Mouse (Mus musculus) kidney, embryonic 15.5 days (tissue): ENCODE data around the gene Fpr1. TPM values are rescaled to one million over a fixed set of nuclear protein-coding genes. Genes with fewer than 3 reads are reported as not detected.
A peak's percentile ranks its signal among the peaks of the same experiment; 100 is the strongest.
"Not testable (repeated sequence)": the region's sequence is repeated elsewhere in the genome, so short reads cannot be mapped to it uniquely, and the experiment has no call there.

Source experiments
- ATAC-seq: fragments of 200-750 bp; cut with Nextera tagmentation; replicated peaks from 2 replicates; pipeline ENCODE4 v1.8.0; 2017; ENCODE audit warnings: moderate TSS enrichment; ENCODE audit not compliant: low FRiP score
- H3K27ac ChIP-seq: fragments of 300-500 bp; sonication (generic); 2 replicates; pipeline ENCODE4 v1.5.1; 2015; ENCODE audit warnings: mild to moderate bottlenecking, inconsistent platforms
- H3K27me3 ChIP-seq: fragments of 300-500 bp; sonication (generic); 2 replicates; pipeline ENCODE4 v1.6.1; 2015; ENCODE audit warnings: inconsistent platforms
- H3K36me3 ChIP-seq: fragments of 300-500 bp; sonication (generic); 2 replicates; pipeline ENCODE4 v1.6.1; 2015; ENCODE audit warnings: inconsistent platforms
- H3K4me1 ChIP-seq: fragments of 300-500 bp; sonication (generic); 2 replicates; pipeline ENCODE4 v1.6.1; 2015; ENCODE audit warnings: inconsistent platforms
- H3K4me2 ChIP-seq: fragments of 300-500 bp; sonication (generic); 2 replicates; pipeline ENCODE4 v1.6.1; 2015; ENCODE audit warnings: moderate library complexity, mild to moderate bottlenecking, inconsistent platforms
- H3K4me3 ChIP-seq: fragments of 300-500 bp; sonication (generic); replicated peaks from 2 replicates; pipeline ENCODE4 v1.5.1; 2015; ENCODE audit warnings: mild to moderate bottlenecking, inconsistent platforms
- H3K9ac ChIP-seq: fragments of 300-500 bp; sonication (generic); 2 replicates; pipeline ENCODE4 v1.6.1; 2015; ENCODE audit warnings: mild to moderate bottlenecking, inconsistent platforms
- H3K9me3 ChIP-seq: fragments of 300-500 bp; sonication (generic); replicated peaks from 2 replicates; pipeline ENCODE4 v1.6.1; 2016; ENCODE audit warnings: inconsistent platforms
- WGBS: fragments of 180-500 bp; shearing (Covaris S2); methylation state at CpG from one replicate; pipeline ENCODE4 v1.1.7; 2015; ENCODE audit warnings: mixed read lengths; 5-methylcytosine and 5-hydroxymethylcytosine counted together
- polyA plus RNA-seq: library from polyadenylated mRNA; unstranded; fragments of >200 nt; fragmentation: Nextera tagmentation; extraction: Ambion mirVana; gene quantifications from 2 replicates; pipeline ENCODE4 v1.2.1, GENCODE M21; 2015

Gene Fpr1
- polyA plus RNA-seq, 1 experiment from 2014 or later, result 0.73 TPM

DNA sequence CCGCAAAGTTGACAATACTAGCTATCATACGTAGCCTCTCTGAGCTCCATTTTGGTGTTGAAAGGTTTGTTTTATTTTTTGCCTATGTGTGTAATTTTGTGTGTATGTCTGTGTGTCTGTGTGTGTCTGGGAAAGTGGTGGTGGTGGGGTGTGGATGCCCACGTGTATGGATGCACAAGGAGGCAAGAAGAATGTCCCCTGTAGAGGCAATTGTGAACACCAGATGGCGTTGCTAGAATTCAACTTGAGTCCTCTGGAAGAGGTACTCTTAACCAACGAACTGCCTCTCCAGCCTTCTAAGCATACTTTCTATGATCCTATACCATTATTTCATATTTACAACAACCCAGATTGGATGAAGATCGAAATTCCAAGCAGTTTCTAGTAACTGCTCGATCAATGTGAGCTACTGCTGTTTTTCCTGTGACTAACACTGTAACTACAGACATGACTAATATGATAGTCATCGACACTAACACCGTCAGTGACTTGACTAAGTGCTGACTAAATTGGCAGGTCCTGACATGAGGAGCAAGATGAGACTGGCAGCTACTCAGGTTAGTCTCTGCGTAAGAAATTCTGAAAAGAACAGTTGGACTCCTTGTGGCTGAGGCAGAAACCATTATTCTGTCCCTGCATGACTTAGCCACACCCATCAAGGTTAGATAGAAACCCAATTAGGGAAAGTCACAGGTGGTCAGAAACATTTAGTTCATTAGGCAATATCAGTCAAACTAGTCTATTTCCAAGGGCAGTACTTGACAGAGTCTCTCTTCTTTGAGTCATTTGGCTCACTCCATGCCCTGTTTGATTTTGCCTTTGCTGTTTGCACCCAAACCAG lies 38.3 kb downstream of the Fpr1 start:
- Histone ChIP-seq H3K36me3 (peaks cover 30% of the 10 kb centered on the region), H3K9me3 (no peaks in the 10 kb centered on the region), H3K4me3 (no peak overlapping the region), H3K9ac (no peak overlapping the region), H3K4me2 (no peak overlapping the region), H3K4me1 (peaks cover 5% of the 10 kb centered on the region), H3K27me3 (peaks cover 11% of the 10 kb centered on the region), H3K27ac (no peak overlapping the region)
- no peak for ATAC-seq
- WGBS, result 74% methylated on average over 10 of the region's 10 CpGs

GRCm38 (mm10) chr17:17844606-17845005 lies 39.1 kb downstream of the Fpr1 start:
- 83% methylated on average over 3 of the region's 3 CpGs for WGBS
- not testable (repeated sequence) for ATAC-seq

DNA sequence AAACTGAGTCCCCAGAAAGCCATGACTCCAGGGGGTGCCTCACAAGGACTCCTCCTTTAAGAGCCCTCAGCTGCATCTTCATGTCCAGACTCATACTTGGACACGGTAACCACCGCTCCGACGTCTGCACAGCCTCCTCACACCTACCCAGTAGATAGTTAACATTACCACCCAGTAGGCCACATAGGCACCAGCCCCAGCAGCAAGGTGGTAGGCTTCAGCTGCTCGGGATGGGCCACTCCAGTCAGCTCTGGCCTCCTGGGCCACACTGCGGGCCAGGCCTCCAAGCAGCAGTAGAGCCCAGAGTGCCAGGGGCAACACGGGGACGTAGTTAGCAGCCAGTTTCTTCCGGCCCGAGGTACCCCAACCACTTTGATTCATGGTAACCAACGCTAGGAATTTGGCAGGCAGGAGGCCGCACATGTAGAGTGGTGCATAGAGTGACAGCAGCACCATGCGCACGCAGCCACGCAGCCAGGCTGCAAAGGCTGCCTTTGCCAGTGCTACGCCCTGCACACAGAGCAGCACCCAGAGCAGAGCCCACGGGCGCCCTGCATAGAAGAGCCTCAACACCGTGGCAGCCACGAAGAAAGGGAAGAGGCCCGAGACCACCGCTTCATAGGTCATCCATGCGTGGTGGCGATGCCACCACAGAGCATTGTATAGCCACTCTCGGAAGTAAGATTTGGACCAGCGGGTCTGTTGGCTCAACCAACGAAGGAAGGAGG lies 40.0 kb downstream of the Fpr1 start:
- WGBS, result 75% methylated on average over 27 of the region's 27 CpGs
- ATAC-seq, result peak; percentile 37; the same call in 1 of the 2 replicates
- no peak overlapping the region for H3K9ac ChIP-seq

More at GRCm38 (mm10) chr17:17844606-17845005, 39.1 kb downstream of the Fpr1 start:
- H3K4me3 ChIP-seq, H3K4me1 ChIP-seq, H3K27ac ChIP-seq, H3K4me2 ChIP-seq, H3K27me3 ChIP-seq, H3K9ac ChIP-seq, H3K9me3 ChIP-seq: not testable (repeated sequence)
- peaks cover 38% of the 10 kb centered on the region for H3K36me3 ChIP-seq

GRCm38 (mm10) chr17:17840796-17841195 lies 42.9 kb downstream of the Fpr1 start:
- Histone ChIP-seq H3K4me2 (no peak overlapping the region), H3K4me1 (peaks cover 29% of the 10 kb centered on the region), H3K4me3 (no peak overlapping the region), H3K27me3 (no peaks in the 10 kb centered on the region), H3K36me3 (peaks cover 51% of the 10 kb centered on the region), H3K27ac (no peak overlapping the region), H3K9ac (no peak overlapping the region), H3K9me3 (no peaks in the 10 kb centered on the region)
- WGBS, result 89% methylated on average over 7 of the region's 7 CpGs
- ATAC-seq, result no peak

More for the DNA sequence above, 40.0 kb downstream of the Fpr1 start:
- Histone ChIP-seq H3K4me3 (no peak overlapping the region), H3K4me1 (peaks cover 7% of the 10 kb centered on the region; the same call in 1 of the 2 replicates), H3K36me3 (peaks cover 40% of the 10 kb centered on the region), H3K27me3 (no peaks in the 10 kb centered on the region), H3K27ac (no peak overlapping the region), H3K9me3 (no peaks in the 10 kb centered on the region), H3K4me2 (no peak overlapping the region)

DNA sequence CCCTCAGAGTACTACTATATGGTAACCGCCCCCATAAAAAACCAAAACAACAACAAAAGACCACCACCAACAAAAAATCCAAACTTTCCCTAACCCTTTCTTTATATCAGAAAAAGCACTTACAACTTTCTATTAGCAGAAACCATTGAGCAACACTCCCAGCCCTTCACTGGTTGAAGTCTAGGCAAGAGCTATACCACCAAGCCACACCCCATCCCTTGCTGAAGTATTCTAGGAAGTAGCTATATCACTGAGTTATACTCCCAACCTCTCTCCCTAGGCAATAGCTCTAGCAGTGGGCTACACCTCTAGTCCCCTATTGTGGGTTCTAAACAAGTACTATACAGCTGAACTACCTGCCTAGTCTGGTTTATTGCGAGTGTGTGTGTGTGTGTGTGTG lies 44.5 kb downstream of the Fpr1 start:
- H3K4me3 ChIP-seq, result no peak overlapping the region
- WGBS, result 91% methylated on average over 2 of the region's 2 CpGs

GRCm38 (mm10) chr17:17837919-17838701 lies 45.6 kb downstream of the Fpr1 start:
- Histone ChIP-seq H3K27me3 (no peaks in the 10 kb centered on the region), H3K36me3 (peaks cover 76% of the 10 kb centered on the region), H3K9ac (peak overlapping the region; percentile 47), H3K4me2 (peak overlapping the region; percentile 71), H3K4me1 (peaks cover 54% of the 10 kb centered on the region), H3K4me3 (peak overlapping the region; percentile 49), H3K9me3 (no peaks in the 10 kb centered on the region), H3K27ac (peak overlapping the region; percentile 91)
- under 1% methylated on average over 41 of the region's 43 CpGs for WGBS
- ATAC-seq, result peak; percentile 98

More for the DNA sequence above, 44.5 kb downstream of the Fpr1 start:
- peaks cover 45% of the 10 kb centered on the region for H3K4me1 ChIP-seq
- H3K27ac ChIP-seq, result no peak overlapping the region
- H3K27me3 ChIP-seq, result no peaks in the 10 kb centered on the region
- H3K9me3 ChIP-seq, result no peaks in the 10 kb centered on the region
- no peak for ATAC-seq
- no peak overlapping the region for H3K4me2 ChIP-seq
- H3K9ac ChIP-seq, result no peak overlapping the region
- H3K36me3 ChIP-seq, result peaks cover 65% of the 10 kb centered on the region

DNA sequence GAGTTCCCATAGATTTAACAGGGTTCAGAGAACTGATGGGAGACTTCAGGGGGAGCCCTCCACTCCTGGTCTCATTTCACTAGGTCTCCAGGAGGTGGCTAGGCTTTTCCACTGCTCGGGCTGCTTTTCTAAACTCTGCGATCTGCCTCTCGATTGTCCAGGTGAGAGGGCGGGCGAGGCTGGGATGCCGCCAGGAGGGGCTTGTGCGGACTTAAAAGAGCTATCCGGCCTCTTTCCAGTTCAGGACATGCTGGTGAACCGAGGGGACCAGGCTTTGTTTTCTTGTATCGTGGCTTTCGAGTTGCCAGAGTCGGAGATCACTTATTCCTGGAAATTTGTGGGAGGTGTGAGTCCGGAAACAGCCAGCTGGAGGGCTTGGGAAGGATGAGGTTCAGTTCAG lies 46.3 kb downstream of the Fpr1 start:
- H3K36me3 ChIP-seq, result peaks cover 75% of the 10 kb centered on the region
- ATAC-seq, result peak; percentile 1; the same call in 1 of the 2 replicates

GRCm38 (mm10) chr17:17836101-17836500 lies 47.6 kb downstream of the Fpr1 start:
- no peak for ATAC-seq
- 76% methylated on average over 5 of the region's 5 CpGs for WGBS
- H3K27ac ChIP-seq, result no peak overlapping the region
- no peak overlapping the region for H3K4me3 ChIP-seq
- peaks cover 69% of the 10 kb centered on the region for H3K4me1 ChIP-seq
- H3K9ac ChIP-seq, result no peak overlapping the region
- H3K4me2 ChIP-seq, result no peak overlapping the region
- H3K9me3 ChIP-seq, result no peaks in the 10 kb centered on the region
- no peaks in the 10 kb centered on the region for H3K27me3 ChIP-seq
- peaks cover 74% of the 10 kb centered on the region for H3K36me3 ChIP-seq

More for the DNA sequence above, 46.3 kb downstream of the Fpr1 start:
- peak overlapping the region; percentile 71 for H3K4me2 ChIP-seq
- no peaks in the 10 kb centered on the region for H3K27me3 ChIP-seq
- H3K4me1 ChIP-seq, result peaks cover 57% of the 10 kb centered on the region
- peak overlapping the region; percentile 91 for H3K27ac ChIP-seq
- no peaks in the 10 kb centered on the region for H3K9me3 ChIP-seq
- H3K9ac ChIP-seq, result peak overlapping the region; percentile 47
- peak overlapping the region; percentile 49 for H3K4me3 ChIP-seq
- whole genome bisulfite sequencing, result 5% methylated on average over 13 of the region's 13 CpGs

- 0 out of 2 replicates have a peak overlapping the region, but pooled peaks have one; percentile 52 for H3K27ac ChIP-seq
- no peak overlapping the region for H3K4me3 ChIP-seq
- no peak for ATAC-seq
- peak overlapping the region; percentile 21; the same call in 1 of the 2 replicates for H3K4me2 ChIP-seq
- H3K9me3 ChIP-seq, result no peaks in the 10 kb centered on the region
- no peaks in the 10 kb centered on the region for H3K27me3 ChIP-seq
- peaks cover 67% of the 10 kb centered on the region for H3K36me3 ChIP-seq
- 0% methylated on average over 1 of the region's 1 CpGs for WGBS
- peaks cover 81% of the 10 kb centered on the region for H3K4me1 ChIP-seq
- no peak overlapping the region for H3K9ac ChIP-seq
These were observed 48.8 kb downstream of the Fpr1 start for GRCm38 (mm10) chr17:17834896-17835295.

DNA sequence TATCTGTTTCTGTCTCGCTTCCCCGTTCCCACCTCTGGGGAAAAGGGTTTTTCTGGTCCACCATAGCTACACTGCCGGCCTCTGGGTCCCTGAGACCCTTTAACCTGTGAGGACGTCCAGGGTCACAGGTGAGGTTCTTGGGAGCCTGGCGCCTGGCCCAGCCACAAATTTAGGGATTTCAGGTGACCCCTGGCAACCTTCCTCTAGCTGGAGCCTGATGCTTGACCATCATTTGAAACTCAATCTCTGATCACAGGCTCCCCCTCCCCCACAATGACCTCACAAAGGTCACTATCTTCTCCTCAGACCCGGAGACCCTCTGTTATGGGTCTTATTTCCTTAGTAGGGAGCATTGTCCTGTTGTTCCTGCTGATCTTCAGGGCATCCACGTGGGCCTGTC lies 53.0 kb downstream of the Fpr1 start:
- Histone ChIP-seq H3K9ac (peak overlapping the region; percentile 33; the same call in 1 of the 2 replicates), H3K4me3 (peak overlapping the region; percentile 85), H3K27ac (0 out of 2 replicates have a peak overlapping the region, but pooled peaks have one; percentile 99), H3K27me3 (no peaks in the 10 kb centered on the region), H3K9me3 (no peaks in the 10 kb centered on the region), H3K4me1 (peaks cover 62% of the 10 kb centered on the region), H3K36me3 (peaks cover 46% of the 10 kb centered on the region), H3K4me2 (peak overlapping the region; percentile 81)
- 34% methylated on average over 7 of the region's 7 CpGs for whole genome bisulfite sequencing
- ATAC-seq, result no peak

DNA sequence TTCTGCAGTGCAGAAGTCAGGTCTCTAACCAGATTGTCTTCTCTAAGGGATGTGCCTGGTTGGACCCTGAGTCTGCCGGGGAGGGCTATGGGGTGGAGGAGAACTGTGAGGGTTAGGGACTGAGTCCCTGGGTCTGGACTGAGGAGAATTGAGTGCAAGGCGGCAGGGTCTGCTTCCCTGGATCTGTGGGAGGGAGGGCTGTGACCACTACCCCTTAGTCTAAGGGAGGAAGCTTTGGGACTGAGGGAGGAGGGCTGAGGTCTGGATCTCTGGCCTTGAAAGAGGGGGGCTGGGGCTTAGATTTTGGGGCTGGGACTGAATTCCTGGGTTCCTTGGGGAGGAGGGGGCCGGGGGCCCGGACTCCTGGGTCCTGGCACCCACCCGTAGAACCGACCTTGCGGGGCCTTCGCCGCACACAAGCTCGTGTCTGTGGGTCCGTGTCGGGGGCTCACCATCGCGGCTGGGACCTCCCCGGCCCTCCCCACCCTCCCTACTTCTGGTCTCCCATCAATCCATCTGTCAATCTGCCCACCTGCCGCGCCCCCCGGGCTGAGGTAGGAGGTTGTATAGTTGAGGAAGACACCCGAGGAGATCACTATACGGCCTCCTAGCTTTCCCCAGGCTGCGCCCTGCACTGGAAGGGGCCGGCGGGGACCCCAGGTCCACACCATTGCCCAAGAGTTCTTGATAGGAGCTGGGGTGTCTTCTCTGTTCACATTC lies 53.8 kb downstream of the Fpr1 start:
- Histone ChIP-seq H3K27me3 (no peaks in the 10 kb centered on the region), H3K4me2 (peak overlapping the region; percentile 81), H3K4me3 (peak overlapping the region; percentile 85), H3K27ac (peak overlapping the region; percentile 99), H3K4me1 (peaks cover 57% of the 10 kb centered on the region), H3K9me3 (no peaks in the 10 kb centered on the region), H3K36me3 (peaks cover 39% of the 10 kb centered on the region), H3K9ac (peak overlapping the region; percentile 78)
- 28% methylated on average over 23 of the region's 23 CpGs for WGBS
- ATAC-seq, result no peak
